Mouse (Mus musculus) forebrain, embryonic 14.5 days (tissue): Measurements from ENCODE around the gene Fbxo24. TPM values are rescaled to one million over a fixed set of nuclear protein-coding genes. Genes with fewer than 3 reads are reported as not detected.
A peak's percentile ranks its signal among the peaks of the same experiment; 100 is the strongest.
"Not testable (repeated sequence)": the region's sequence is repeated elsewhere in the genome, so short reads cannot be mapped to it uniquely, and the experiment has no call there.

Experiments
- ATAC-seq: fragments of 200-750 bp; cut with Nextera tagmentation; 2 replicates; pipeline ENCODE4 v1.8.0; 2017; ENCODE audit warnings: mild to moderate bottlenecking, moderate library complexity
- DNase-seq: peaks from one replicate; pipeline ENCODE4 v3.0.0-alpha.2; 2015; ENCODE audit warnings: low spot score
- H3K27ac ChIP-seq: fragments of 300-500 bp; sonication (generic); 2 replicates; pipeline ENCODE4 v1.5.1; 2014; ENCODE audit warnings: low read depth, mild to moderate bottlenecking, control low read depth, low read length, moderate library complexity
- H3K27me3 ChIP-seq: fragments of 300-500 bp; sonication (generic); replicated peaks from 2 replicates; pipeline ENCODE4 v1.6.1; 2014; ENCODE audit warnings: low read length, control low read depth, mixed read lengths; ENCODE audit not compliant: control insufficient read depth, insufficient read depth
- H3K36me3 ChIP-seq: fragments of 300-500 bp; sonication (generic); 2 replicates; pipeline ENCODE4 v1.6.1; 2014; ENCODE audit warnings: low read length, control low read depth; ENCODE audit not compliant: control insufficient read depth, insufficient read depth
- H3K4me1 ChIP-seq: fragments of 300-500 bp; sonication (generic); 2 replicates; pipeline ENCODE4 v1.6.1; 2014; ENCODE audit warnings: antibody characterized with exemption, low read length, control low read depth; ENCODE audit not compliant: control insufficient read depth, insufficient read depth
- H3K4me2 ChIP-seq: fragments of 300-500 bp; sonication (generic); 2 replicates; pipeline ENCODE4 v1.6.1; 2014; ENCODE audit warnings: mild to moderate bottlenecking, control low read depth, low read length
- H3K4me3 ChIP-seq: fragments of 300-500 bp; sonication (generic); 2 replicates; pipeline ENCODE4 v1.5.1; 2014; ENCODE audit warnings: low read depth, low read length, control low read depth
- H3K9ac ChIP-seq: fragments of 300-500 bp; sonication (generic); 2 replicates; pipeline ENCODE4 v1.6.1; 2014; ENCODE audit warnings: mild to moderate bottlenecking, low read length, control low read depth, moderate library complexity
- H3K9me3 ChIP-seq: fragments of 300-500 bp; sonication (generic); replicated peaks from 2 replicates; pipeline ENCODE4 v1.6.1; 2016; ENCODE audit warnings: low read length, control low read depth, mixed read lengths; ENCODE audit not compliant: control insufficient read depth
- WGBS: fragments of 180-500 bp; shearing (Covaris S2); extraction: QIAGEN DNeasy Blood & Tissue Kit; methylation state at CpG from one replicate; pipeline ENCODE4 v1.1.7; 2014; 5-methylcytosine and 5-hydroxymethylcytosine counted together
- polyA plus RNA-seq: library from polyadenylated mRNA; unstranded; fragments of >200 nt; fragmentation: Nextera tagmentation; extraction: Ambion mirVana; gene quantifications from 2 replicates; pipeline ENCODE4 v1.2.1, GENCODE M21; 2014

Gene Fbxo24
- polyA plus RNA-seq, 1 experiment from 2014 or later = 0.10 TPM

- Histone ChIP-seq H3K9ac (peak overlapping the region; percentile 21), H3K27me3 (no peaks in the 10 kb centered on the region), H3K36me3 (peaks cover 35% of the 10 kb centered on the region), H3K4me1 (peaks cover 21% of the 10 kb centered on the region), H3K27ac (no peak overlapping the region), H3K9me3 (no peaks in the 10 kb centered on the region), H3K4me2 (no peak overlapping the region), H3K4me3 (no peak overlapping the region)
- no peak for ATAC-seq
- 88% methylated on average over 4 of the region's 4 CpGs for WGBS
- no peak for DNase-seq
Measured at GRCm38 (mm10) chr5:137631591-137631990, 2.8 kb upstream of the Fbxo24 start.

GRCm38 (mm10) chr5:137631171-137631570 lies 2.4 kb upstream of the Fbxo24 start:
- peaks cover 31% of the 10 kb centered on the region for H3K36me3 ChIP-seq
- H3K4me3 ChIP-seq = 0 out of 2 replicates have a peak overlapping the region, but pooled peaks have one; percentile 93
- ATAC-seq (no peak), DNase-seq (no peak)
- 80% methylated on average over 9 of the region's 9 CpGs for WGBS
- H3K27ac ChIP-seq = peak overlapping the region; percentile 21; the same call in 1 of the 2 replicates
- H3K9ac ChIP-seq = peak overlapping the region; percentile 21
- no peaks in the 10 kb centered on the region for H3K9me3 ChIP-seq
- no peaks in the 10 kb centered on the region for H3K27me3 ChIP-seq
- peak overlapping the region; percentile 74; the same call in 1 of the 2 replicates for H3K4me2 ChIP-seq
- H3K4me1 ChIP-seq = peaks cover 21% of the 10 kb centered on the region

DNA sequence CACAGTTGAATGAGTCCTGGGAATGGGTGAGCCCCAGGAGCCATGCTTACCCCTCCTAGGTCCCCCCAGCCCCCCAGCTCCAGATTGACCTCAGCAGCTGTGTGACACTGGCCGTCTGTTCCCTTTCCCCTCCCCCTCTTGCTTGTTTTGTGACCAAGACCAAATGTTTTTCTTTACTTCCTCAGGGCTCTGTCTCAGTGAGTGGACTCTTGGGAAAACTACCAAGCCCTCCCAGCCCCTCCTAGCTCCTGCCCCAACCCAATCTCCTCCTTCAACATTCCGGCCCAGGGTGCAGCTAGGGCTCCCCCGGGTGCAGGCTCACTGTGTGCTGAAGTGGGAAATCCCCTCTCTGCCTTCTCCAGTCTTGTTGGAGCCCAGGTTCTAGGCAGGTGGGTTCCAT lies 1.8 kb upstream of the Fbxo24 start:
- peak overlapping the region; percentile 93; the same call in 1 of the 2 replicates for H3K4me3 ChIP-seq

GRCm38 (mm10) chr5:137629906-137630545 lies 1.2 kb upstream of the Fbxo24 start:
- Histone ChIP-seq H3K9me3 (no peaks in the 10 kb centered on the region), H3K4me3 (peak overlapping the region; percentile 93), H3K27me3 (no peaks in the 10 kb centered on the region), H3K4me1 (peaks cover 21% of the 10 kb centered on the region), H3K4me2 (peak overlapping the region; percentile 74), H3K36me3 (peaks cover 19% of the 10 kb centered on the region), H3K27ac (peak overlapping the region; percentile 84; the same call in 1 of the 2 replicates), H3K9ac (peak overlapping the region; percentile 87)
- DNase-seq (no peak), ATAC-seq (no peak)
- 23% methylated on average over 6 of the region's 6 CpGs for WGBS

More for the DNA sequence above, 1.8 kb upstream of the Fbxo24 start:
- no peaks in the 10 kb centered on the region for H3K9me3 ChIP-seq
- peak overlapping the region; percentile 87; the same call in 1 of the 2 replicates for H3K9ac ChIP-seq
- peaks cover 21% of the 10 kb centered on the region for H3K4me1 ChIP-seq
- peaks cover 25% of the 10 kb centered on the region for H3K36me3 ChIP-seq
- 70% methylated on average over 3 of the region's 3 CpGs for WGBS
- ATAC-seq (no peak), DNase-seq (no peak)
- H3K4me2 ChIP-seq = peak overlapping the region; percentile 74
- no peaks in the 10 kb centered on the region for H3K27me3 ChIP-seq
- no peak overlapping the region for H3K27ac ChIP-seq

GRCm38 (mm10) chr5:137629306-137629721 lies 512 bp upstream of the Fbxo24 start:
- peak overlapping the region; percentile 84 for H3K27ac ChIP-seq
- no peaks in the 10 kb centered on the region for H3K27me3 ChIP-seq
- peak; percentile 21 for ATAC-seq
- WGBS = under 1% methylated on average over 23 of the region's 23 CpGs
- H3K9me3 ChIP-seq = no peaks in the 10 kb centered on the region
- H3K4me2 ChIP-seq = peak overlapping the region; percentile 74
- peak overlapping the region; percentile 87 for H3K9ac ChIP-seq
- peaks cover 21% of the 10 kb centered on the region for H3K4me1 ChIP-seq
- DNase-seq = peak; percentile 62
- peaks cover 18% of the 10 kb centered on the region for H3K36me3 ChIP-seq
- peak overlapping the region; percentile 93 for H3K4me3 ChIP-seq

DNA sequence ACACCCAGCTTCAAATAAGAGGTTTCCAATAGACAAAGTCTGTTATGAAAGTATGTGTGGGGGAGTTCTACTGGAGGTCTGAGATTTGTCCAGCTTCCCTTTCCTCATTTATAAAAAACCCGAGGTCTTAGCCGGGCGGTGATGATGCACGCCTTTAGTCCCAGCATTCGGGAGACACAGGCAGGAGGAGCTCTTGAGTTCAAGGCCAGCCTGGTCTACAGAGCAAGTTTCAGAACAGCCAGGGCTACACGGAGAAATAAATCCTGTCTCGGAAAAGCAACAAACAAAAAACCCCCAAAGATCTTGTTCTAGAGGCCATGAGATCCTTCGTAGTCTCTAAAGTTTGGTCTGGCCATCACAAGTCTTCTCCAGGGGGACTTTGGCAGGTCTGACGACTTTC lies 811 bp downstream of the Fbxo24 start:
- peaks cover 21% of the 10 kb centered on the region for H3K4me1 ChIP-seq

GRCm38 (mm10) chr5:137623937-137624530 lies 4.8 kb downstream of the Fbxo24 start:
- no peak overlapping the region for H3K27ac ChIP-seq
- 84% methylated on average over 11 of the region's 11 CpGs for WGBS
- no peaks in the 10 kb centered on the region for H3K27me3 ChIP-seq
- no peak overlapping the region for H3K4me2 ChIP-seq
- H3K9ac ChIP-seq = no peak overlapping the region
- no peaks in the 10 kb centered on the region for H3K9me3 ChIP-seq
- H3K36me3 ChIP-seq = no peaks in the 10 kb centered on the region
- no peak for ATAC-seq
- H3K4me1 ChIP-seq = 0 out of 2 replicates have a peak, but pooled peaks cover 4% of the 10 kb centered on the region
- no peak for DNase-seq
- no peak overlapping the region for H3K4me3 ChIP-seq

More for the DNA sequence above, 811 bp downstream of the Fbxo24 start:
- H3K36me3 ChIP-seq = peaks cover 5% of the 10 kb centered on the region; the same call in 1 of the 2 replicates
- peak overlapping the region; percentile 48 for H3K4me3 ChIP-seq
- no peaks in the 10 kb centered on the region for H3K27me3 ChIP-seq
- 3% methylated on average over 9 of the region's 9 CpGs for WGBS
- no peak for DNase-seq
- peak overlapping the region; percentile 67 for H3K9ac ChIP-seq
- no peaks in the 10 kb centered on the region for H3K9me3 ChIP-seq
- ATAC-seq = no peak
- H3K27ac ChIP-seq = peak overlapping the region; percentile 72; the same call in 1 of the 2 replicates
- H3K4me2 ChIP-seq = peak overlapping the region; percentile 65

DNA sequence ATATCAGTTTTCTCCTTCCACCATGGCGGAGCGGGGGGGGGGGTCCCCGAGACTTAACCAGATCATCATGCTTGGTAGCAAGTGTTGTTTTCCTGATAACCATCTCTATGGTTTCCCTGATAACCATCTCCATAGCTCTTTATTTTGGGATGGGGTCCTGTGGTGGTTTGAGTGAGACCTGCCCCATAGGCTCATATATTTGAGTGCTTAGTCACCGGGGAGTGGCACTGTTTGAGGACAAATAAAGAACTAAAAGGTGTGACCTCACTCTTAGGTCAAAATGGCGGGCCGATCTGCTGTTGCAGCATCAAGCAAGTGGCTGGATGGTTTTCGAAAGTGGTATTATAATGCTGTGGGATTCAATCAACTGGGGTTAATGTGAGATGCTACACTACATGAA lies 13.5 kb downstream of the Fbxo24 start:
- H3K36me3 ChIP-seq = no peaks in the 10 kb centered on the region
- H3K9me3 ChIP-seq = no peaks in the 10 kb centered on the region
- DNase-seq (no peak), ATAC-seq (no peak)
- no peak overlapping the region for H3K9ac ChIP-seq
- no peak overlapping the region for H3K27ac ChIP-seq
- no peaks in the 10 kb centered on the region for H3K4me1 ChIP-seq
- H3K27me3 ChIP-seq = no peaks in the 10 kb centered on the region
- H3K4me2 ChIP-seq = no peak overlapping the region
- H3K4me3 ChIP-seq = no peak overlapping the region
- 92% methylated on average over 7 of the region's 7 CpGs for WGBS

- ATAC-seq, H3K27ac ChIP-seq, H3K4me3 ChIP-seq, H3K9me3 ChIP-seq, H3K4me1 ChIP-seq, DNase-seq, H3K36me3 ChIP-seq, H3K4me2 ChIP-seq, H3K9ac ChIP-seq, H3K27me3 ChIP-seq: not testable (repeated sequence)
- WGBS = 94% methylated on average over 2 of the region's 2 CpGs
Measured at GRCm38 (mm10) chr5:137614921-137615320, 13.9 kb downstream of the Fbxo24 start.
